Mouse (Mus musculus) heart, postnatal 4 days (tissue): ENCODE results near the gene Nfs1. TPM values are rescaled to one million over a fixed set of nuclear protein-coding genes. Genes with fewer than 3 reads are reported as not detected.
"Not testable (repeated sequence)": the region's sequence is repeated elsewhere in the genome, so short reads cannot be mapped to it uniquely, and the experiment has no call there.

Source experiments
- DNase-seq: peaks from one replicate; pipeline ENCODE4 v3.0.0; 2021
- total RNA-seq, 2 experiments: library from RNA; stranded (reverse); gene quantifications; 2 replicates each; pipeline ENCODE4 v1.2.3; 2021

The Nfs1 gene
- total RNA-seq: 10 to 100 TPM; 51.5 to 51.9 TPM

DNA sequence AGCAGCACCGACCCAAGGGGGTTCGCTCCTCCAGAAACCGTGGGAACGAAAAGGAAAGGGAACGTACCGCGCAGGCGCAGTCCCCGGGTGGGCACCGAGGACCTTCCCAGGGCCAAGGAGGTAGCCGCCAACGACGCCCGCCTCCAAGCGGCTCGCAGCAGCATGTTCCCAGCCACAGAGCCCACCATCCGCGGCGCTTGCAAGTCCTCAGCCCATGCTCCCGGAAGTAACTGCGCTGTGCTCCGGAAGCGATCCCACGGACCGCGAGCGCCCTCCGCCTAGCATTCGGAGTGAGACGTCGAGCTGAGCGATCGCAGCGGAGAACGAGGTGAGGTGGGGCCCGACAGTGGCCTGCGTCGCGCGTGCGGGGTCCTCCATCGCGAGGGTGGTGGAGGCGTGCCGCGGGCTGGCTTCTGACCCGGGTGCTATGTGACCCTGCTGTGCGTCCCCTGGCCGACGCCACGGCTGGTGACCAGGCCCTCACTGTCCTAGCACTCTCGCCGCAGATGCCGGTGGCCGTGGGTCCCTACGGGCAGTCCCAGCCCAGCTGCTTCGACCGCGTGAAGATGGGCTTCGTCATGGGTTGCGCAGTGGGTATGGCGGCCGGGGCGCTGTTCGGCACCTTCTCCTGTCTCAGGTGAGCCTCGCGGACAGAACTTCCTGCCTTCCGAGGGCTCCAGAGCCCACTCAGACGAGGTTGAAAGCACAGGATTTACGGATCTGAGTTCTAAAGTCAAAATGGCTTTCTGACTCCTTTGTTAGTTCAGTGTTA lies at the start of gene Nfs1, which contains the start of gene Romo1:
TSS of gene Nfs1 (minus strand) at position 234 of the 772 bp plus-strand sequence.
TSS of gene Romo1 (plus strand) at position 87 of the 772 bp plus-strand sequence.
- DNase-seq: peak; percentile 96

DNA sequence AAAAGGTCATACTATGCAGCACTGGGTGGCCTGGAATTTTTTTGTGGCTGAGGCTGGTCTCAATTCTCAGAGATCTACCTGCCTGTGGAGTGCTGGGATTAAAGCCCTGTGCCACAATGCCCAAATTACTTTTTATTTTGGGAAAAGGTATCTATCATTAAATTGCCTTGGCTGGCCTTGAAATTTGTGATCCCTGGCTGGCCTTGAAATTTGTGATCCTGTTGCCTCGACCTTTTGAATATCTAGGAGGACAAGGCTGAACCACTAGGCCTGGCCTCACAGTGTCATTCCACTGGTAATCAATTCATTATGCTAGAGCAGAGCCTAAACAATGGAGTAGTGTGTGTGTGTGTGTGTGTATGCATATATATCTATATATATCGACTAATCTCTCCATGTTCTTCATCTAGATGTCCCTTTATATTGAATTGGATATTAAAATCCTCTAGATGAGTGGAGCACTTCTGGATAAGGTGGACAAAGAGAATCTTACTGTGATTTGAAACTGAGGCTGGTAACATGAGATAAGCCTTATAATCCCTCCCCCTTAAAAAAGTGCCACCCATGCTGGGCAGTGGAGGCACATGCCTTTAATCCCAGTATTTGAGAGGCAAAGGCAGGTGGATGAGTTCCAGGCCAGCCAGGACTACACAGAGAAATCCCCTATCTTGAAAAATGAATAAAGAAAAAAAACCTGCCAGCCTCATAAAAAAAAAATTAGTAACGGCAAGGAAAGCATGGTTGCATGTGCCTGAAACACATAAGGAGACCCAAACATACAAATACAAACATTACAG lies 49.3 kb upstream of the Nfs1 start:
- no peak for DNase-seq

DNA sequence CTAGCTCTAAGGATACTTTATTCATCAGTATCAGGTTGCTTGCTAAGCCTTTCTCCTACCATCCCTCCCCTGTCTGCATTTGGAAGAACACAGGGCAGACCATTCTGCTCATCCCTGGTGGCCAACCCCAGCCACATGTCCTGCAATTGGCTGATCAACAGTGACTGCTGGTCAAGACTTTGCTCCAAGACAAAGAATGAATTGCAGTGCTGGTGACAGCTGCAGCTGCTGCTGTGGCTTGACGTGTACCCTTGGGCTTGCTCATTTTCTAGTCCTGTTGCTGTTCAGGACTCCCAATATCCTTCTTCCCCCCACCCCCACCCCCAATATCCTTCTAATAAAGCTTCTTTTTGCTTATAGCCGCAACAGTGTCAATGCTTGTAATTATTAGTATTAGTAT lies 48.1 kb upstream of the Nfs1 start:
- no peak for DNase-seq

DNA sequence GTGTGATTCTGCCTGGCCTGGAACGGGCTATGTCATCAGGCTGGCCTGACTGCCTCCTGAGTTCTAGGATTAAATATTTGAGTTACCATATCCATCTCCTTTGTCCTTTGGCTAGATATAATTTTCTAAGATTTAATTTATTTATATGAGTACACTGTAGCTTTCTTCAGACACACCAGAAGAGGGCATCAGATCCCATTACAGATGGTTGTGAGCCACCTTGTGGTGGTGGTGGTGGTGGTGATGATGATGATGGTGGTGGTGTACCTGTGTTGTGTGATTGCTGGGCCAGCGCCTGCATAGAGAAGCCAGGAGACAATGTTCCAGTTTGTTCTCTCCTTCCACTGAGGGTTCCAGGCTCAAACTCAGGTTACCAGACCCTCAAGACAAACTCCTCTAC lies 47.6 kb upstream of the Nfs1 start:
- DNase-seq: no peak

DNA sequence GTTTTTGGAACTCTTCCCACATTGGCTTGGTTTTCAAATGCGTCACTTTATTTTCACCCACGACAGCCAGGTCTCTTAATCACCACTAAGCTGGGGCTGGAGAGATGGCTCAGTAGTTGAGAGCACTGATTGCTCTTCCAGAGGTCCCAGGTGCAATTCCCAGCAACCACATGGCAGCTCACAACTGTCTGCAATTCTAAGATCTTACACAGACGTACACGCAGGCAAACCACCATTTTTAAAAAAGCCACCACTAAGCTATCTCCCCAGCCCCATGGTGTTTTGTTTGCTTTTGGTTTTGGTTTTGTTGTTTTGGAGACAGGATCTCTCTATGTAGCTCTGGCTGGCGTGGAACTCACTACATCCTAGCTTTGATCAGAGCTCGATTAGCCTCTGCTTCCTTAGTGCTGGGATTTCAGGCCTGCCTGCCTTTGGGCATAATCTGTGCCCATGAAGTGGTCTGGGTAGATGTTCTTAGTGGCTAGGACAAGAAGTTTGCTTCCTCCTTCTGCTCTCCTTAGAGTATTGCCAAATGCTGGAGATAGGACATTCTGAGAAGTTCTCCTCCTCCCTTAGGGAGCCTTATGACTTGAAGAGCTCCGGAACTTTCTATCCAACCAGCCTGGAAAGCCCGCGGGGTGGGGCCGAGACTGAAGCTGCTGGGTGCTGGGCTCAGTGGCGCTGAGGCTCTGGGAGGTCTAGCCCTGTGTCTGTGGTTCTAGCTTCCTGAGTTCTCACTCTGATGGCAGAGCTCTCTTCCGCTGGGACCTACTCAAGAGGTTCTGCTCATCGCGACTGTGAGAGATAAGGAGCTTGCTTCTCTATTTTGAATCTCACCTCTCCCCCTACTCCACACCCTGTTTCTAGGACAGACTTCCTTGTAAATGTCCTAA lies 46.3 kb upstream of the Nfs1 start:
- no peak for DNase-seq

DNA sequence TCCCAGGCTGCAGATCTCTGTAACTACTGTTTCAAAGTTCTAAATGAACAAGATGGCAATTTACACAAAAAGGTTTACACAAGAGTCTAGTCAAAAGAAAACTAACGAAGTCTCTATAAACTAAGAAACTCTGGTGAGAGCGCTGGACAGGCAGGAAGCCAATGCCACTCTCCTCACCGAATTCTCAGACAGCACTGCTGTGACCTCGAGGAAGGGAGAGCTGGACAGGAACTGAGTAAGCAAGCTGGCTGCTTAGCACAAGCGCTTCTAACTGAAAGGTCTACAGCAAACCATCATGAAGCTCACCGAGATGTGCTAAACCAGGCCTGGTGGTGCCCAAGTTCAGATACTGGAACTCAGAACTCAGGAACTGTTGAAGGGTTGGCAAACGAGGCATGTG lies 45.3 kb upstream of the Nfs1 start:
- not testable (repeated sequence) for DNase-seq

DNA sequence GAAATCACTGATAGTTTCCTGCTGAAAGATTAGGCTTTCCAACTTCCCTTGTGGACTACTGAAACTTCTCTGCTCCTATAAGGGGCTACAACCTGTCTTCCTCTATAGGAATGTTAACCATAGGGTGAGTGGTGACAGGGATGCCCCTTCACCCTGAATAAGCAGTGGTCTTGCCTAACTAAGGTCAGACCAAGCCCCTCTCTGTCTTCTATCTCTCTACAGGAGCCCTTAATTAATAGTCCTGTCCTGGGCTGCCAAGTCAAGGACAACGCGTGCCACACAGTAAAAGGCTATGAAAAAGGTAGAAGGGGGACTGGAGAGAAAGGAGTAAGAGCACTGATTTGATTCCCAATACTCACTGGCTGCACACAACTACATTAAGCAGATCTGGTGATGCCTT lies 37.6 kb upstream of the Nfs1 start:
- DNase-seq: no peak

DNA sequence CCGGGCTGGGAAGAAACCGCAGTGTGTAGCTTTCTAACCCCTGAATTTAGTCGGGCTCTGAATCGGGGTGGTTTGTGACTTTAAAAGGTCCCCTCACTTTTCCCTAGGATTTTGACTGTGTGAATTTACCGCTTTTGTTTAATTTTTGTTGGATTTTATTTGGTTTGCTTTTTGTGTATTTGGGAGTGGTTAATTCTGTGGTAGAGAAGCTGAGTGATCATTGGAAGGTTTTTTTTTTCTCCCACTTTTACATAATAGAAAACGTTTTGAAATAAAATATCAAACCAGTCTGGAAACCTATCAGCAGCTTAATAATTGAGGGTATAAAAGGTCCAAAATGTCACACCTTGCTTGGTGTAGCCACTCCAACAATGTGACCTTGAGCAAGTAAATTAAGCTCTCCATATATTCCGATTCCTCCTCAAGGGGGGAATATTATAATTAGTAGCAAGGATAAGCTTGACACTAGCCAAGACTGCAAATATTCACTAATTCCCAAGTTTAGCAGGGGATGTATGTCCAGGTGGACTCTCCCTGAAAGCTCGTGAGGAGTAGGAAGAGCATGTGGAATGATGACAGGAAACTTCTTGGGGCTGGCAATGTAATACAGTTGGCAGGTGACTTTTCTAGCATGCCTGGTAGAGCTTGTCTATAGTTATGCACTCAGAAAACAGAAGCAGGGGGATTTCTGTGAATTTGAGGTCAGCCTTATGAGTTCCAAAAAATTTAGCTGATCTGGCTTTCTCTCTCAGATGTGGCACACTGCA lies 37.0 kb upstream of the Nfs1 start:
- DNase-seq: no peak

DNA sequence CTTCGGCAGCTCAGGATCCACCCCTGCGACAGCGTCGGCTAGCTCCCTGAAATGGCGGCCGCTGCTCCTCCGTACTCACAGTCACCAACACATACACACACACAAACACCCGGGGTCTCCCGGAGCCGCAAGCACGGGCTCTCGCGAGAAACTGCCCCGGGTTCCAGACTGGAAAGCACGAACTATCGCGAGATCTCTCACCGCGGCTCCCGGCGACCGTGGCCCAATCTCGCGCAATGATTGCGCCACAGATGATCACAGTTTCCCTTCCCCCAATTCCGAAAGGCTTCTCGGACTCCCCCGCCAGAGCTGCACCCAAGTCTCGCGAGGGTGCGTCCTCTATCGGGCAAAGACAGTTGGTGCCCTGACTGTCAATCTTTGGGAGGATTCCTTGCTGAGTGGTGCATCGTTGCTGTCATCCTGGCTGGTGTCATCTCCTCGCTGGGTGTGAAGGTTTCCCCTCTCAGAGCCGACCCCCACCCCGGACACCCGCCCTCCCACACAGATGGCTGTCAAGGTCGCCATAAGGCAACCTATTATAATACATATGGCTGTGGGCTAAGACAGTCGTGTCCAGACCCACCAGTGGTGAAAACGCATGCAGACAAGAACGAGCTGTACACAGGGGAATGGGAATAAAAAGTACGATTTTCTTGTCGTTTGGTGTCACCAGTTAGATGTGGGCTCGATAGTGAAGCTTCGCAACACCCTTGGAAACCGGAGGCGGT lies 36.3 kb upstream of the Nfs1 start, which contains the start of gene Rbm39:
TSS of gene Rbm39 (minus strand) at position 145 of the 728 bp plus-strand sequence.
- DNase-seq: peak; percentile 100

DNA sequence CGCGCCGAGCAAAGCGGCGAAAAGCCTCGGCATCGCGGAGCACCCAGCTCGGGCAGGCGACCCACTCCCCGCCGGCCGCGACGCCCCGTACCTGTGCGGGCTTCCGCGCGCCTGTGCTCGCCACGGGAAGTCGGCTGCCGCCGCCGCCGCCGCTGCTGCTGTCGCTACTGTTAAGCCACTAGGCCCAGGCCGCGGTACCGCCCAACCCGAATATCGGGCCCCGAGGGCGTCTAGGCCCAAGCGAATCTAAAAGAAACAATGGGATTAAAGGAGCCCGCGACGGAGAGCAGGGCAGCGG lies 35.8 kb upstream of the Nfs1 start:
- DNase-seq: no peak

DNA sequence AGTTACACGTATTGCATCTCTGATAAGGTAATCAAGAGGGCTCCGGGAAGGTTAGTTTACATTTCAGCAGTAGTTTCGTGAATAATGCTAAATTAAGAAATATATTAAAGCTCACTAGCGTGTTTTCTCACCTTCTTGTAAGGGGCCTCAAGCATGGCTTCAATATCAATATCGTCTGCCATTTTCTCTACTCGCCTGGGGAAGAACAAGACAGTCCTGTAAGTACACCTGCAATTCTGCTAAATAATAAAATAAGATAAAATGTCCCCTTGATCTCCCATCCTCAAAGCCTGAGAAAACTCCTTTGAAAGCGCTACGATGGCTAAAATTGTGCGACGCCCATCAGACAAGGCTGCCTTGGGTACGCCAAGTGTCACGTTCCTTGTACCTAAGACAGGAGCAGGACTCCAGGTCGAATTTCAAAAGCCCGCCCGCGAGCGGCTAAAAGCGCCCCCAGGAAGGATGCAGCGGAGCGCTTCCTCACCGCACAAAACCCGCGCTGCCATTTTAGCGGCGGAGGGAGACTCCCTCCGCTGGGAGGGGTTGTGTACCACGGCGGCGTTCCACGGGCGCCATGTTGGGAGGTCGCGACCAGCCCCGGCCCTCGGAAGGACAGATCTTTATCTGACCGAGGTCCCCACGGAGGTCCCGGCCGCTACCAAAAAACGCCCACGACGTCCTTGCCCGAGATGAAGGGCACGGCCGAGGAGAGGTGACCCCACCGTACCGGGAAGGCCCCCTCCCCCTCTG lies 35.2 kb upstream of the Nfs1 start:
- peak; percentile 83 for DNase-seq

DNA sequence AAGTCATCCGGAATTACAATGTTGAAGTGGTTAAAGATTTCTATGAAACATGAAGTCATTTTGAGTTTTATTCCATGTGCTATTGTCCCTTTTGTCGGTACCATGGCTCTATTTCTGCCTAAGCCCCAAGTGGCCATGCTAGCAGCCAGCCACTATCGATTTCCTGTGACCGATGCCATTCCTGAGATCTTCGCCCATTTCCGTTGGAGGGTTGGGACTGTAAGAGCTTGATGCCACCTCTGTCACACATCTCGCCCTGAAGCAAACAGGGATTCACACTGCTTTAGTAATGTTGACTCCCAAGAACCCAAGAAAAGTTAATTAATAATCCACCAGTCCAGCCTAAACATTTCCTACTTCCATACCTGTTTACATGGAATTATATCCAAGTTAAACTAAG lies 33.7 kb upstream of the Nfs1 start:
- no peak for DNase-seq

DNA sequence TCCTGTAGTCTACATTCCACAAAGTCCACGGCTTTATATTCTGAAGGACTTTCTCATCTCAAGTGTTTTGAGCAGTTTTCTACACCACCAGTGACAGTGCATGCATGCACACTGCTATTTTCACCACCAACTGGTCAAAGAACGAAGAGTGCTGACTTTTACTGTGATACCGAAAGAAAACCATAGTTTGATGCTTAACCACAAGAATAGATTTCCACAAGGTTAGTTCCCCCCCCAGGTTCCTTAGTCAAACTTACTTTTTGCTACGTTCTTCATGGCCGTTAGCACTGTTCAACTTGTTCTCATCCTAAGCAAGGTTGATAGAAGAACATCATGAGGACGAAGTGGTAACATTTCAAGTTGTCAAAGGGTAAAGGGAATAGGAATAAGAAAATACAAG lies 33.1 kb upstream of the Nfs1 start:
- no peak for DNase-seq

DNA sequence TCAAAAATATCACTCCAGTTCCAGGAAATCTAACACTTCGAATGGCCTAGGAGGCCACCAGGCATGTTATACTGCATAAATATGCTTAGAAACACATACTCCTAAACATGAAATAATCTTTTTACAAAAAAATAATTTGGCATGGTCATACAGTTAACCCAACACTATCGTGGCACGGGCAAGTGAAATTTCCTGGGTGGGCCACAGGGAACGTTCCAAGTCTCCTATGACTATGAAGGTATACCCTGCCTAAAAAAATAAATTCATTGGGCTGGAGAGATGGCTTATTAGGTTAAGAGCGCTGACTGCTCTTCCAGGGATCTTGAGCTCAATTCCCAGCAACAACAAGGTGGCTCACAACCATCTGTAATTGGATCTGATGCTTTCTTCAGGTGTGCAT lies 22.6 kb upstream of the Nfs1 start:
- no peak for DNase-seq

DNA sequence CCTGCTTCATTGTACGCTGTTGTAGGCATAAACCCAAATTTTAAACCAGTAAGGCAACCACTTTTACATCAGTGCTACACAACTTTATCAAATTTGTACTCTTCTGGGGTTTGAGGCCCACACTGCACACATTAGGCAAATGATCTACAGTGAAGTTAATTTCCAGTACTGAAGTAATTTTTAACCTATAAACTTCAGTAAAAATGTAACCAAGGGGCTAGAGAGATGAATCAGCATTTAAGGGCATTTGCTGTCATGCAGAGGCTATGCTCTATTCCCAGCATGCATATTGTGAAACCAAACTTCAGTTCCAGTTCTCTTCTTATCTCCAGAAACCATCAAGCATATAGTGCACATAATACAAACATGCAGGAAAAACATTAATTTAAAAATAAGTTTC lies 21.5 kb upstream of the Nfs1 start:
- DNase-seq: no peak

DNA sequence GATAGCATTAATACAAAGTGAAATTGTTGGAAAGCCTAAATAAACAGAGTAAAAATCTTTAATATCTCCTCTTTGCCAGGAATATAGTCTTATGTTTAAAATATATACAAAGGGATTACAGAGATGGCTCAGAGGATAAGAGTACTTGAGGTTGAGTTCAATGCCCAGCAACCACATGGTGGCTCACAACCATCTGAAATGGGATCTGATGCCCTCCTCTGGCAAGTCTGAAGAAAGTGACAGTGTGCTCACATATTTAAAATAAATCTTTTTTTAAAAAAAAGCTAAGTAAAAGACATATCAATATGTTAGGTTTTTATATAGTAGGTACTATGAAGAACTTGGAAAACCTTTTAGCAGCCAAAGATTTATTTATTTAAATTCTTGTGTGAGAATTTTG lies 7.6 kb upstream of the Nfs1 start:
- DNase-seq: no peak

DNA sequence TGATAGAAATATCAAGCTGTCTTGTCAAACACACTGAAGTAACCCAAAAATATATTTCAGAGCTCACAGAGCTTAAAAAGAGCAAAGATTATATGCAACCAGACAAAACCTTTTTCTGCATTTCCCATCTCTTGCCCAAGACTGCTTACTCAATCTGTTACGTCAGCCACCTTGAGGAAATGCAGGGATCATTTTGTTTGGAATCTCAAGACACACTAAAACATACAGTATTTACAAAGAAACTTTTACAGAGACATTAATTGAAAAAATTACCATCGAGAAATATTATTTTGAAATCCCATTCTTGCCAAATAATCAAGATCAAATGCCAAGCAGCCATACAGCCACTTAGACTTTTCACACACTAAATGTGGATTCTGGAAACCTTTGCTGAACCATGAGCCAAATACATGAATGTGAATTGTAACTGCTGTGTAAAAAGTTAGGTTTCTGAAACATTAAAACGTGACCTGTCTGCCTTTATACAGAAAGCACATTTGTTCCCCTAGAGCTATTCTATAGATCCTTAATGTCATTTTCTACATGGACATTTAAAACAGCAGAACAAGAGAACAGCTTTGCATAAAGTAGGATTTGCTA lies 3.4 kb upstream of the Nfs1 start:
- DNase-seq: no peak

DNA sequence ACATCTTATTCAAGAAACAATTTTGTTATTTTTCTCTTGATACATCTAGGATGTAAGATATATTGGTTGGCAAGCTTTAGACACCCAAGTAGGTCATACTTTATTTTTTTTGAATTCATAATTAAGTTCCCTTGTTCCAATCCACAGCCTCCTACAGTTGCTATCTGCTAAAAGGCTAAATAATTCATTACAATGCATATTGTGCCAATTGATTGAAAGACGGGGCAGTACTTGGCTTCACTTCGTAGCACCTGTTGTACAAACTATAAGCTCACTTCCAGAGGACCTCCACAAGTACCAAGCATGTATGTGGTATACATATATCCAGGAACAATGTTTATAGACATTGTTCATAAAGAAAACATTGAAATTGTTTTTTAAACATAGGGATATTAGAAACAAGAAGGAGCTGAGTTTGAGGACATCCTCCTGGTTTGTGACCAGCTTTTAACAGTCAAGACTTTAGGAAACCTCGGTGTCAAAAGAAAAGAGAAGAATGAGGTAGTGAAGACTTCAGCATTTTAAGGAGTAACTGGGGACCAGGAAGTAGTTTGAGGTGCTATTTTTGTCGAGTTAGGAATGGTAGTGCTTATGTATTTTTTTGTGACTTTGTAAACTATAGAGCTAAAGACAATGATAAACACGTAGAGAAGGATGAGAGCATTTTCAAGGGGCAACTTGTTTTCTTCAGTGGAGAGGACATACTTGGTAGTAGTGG lies 2.4 kb upstream of the Nfs1 start:
- DNase-seq: no peak

DNA sequence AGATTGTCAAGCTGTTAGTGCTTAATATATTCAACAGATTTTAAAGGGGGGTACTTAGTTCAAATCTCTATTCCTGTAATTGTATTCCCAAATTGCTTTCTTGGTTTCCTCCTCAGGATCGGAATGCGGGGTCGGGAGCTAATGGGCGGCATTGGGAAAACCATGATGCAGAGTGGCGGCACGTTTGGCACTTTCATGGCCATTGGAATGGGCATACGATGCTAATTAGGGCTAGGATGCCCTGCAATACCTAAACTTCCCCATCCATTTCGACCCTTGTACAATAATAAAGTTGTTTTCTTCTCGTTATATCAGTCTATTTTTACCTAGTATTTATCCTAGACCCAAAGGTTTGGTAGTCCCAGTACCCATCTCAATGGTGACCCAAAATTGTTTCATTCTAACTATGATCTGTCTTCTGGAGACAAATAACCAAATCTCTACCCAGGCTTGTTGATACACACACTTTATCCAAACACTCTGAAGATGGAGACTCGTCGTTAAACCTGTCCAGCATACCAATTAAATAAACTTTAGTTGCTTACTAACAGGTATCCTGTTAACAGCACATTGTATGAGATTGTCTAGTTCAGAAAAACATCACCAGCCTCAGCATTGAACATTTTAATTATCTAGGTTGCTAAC lies 1.6 kb upstream of the Nfs1 start:
- no peak for DNase-seq
